Mouse (Mus musculus): ENCODE data around the gene Tbc1d19. TPM values are rescaled to one million over a fixed set of nuclear protein-coding genes. Genes with fewer than 3 reads are reported as not detected.
A peak's percentile ranks its signal among the peaks of the same experiment; 100 is the strongest.

Tbc1d19 gene
- polyA plus RNA-seq, 1 experiment from 2014 or later: 70.6 TPM

GRCm38 (mm10) chr5:53922149-53922904, 112.9 kb downstream of the Tbc1d19 start:
- WGBS: 73% methylated on average over 10 of the region's 10 CpGs
- no peak overlapping the region for H3K27ac ChIP-seq
- H3K4me3 ChIP-seq: no peak overlapping the region
- H3K27me3 ChIP-seq: no peaks in the 10 kb centered on the region
- H3K4me2 ChIP-seq (replicated peaks): no peak overlapping the region
- no peaks in the 10 kb centered on the region; the same call in 1 of the 2 replicates for H3K9me3 ChIP-seq (replicated peaks)
- no peaks in the 10 kb centered on the region for H3K4me1 ChIP-seq
- H3K9ac ChIP-seq: no peak overlapping the region
- peak; percentile 46; the same call in 1 of the 2 replicates for ATAC-seq (ENCODE audit: low FRiP score)
- H3K36me3 ChIP-seq: no peaks in the 10 kb centered on the region

DNA sequence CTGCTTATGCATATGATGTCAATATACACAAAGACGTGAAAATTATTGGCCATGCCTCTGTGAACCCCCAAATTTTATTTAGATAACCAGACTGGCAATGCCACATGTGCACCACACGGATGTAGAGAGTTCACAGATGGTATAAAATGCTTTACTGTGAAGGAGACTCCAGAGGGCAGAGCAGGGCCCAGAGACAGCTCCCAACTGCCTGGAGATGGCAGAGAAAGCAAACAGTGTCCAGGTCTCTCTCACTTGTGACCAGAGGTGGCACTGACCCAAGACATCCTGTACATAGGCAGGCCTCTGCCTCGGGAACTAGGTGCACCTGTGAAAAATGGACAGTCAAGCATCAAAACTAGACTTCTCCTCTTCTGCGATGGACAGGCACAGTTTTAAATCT, 114.6 kb downstream of the Tbc1d19 start:
- no peak for ATAC-seq (ENCODE audit: low FRiP score)
- H3K9me3 ChIP-seq (replicated peaks): no peaks in the 10 kb centered on the region; the same call in 1 of the 2 replicates
- H3K36me3 ChIP-seq: no peaks in the 10 kb centered on the region
- WGBS: 83% methylated on average over 4 of the region's 4 CpGs
- H3K4me3 ChIP-seq: no peak overlapping the region
- H3K4me1 ChIP-seq: no peaks in the 10 kb centered on the region
- H3K4me2 ChIP-seq (replicated peaks): no peak overlapping the region
- H3K27me3 ChIP-seq: no peaks in the 10 kb centered on the region
- no peak overlapping the region for H3K27ac ChIP-seq
- no peak overlapping the region for H3K9ac ChIP-seq

- Histone ChIP-seq H3K27ac (no peak overlapping the region), H3K27me3 (no peaks in the 10 kb centered on the region), H3K9me3 (replicated peaks) (no peaks in the 10 kb centered on the region), H3K36me3 (no peaks in the 10 kb centered on the region), H3K4me1 (no peaks in the 10 kb centered on the region), H3K4me2 (replicated peaks) (no peak overlapping the region), H3K9ac (no peak overlapping the region), H3K4me3 (no peak overlapping the region)
- ATAC-seq (ENCODE audit: low FRiP score): no peak
- WGBS: 87% methylated on average over 11 of the region's 11 CpGs
Observed at GRCm38 (mm10) chr5:53926301-53926855, 117.0 kb downstream of the Tbc1d19 start.

DNA sequence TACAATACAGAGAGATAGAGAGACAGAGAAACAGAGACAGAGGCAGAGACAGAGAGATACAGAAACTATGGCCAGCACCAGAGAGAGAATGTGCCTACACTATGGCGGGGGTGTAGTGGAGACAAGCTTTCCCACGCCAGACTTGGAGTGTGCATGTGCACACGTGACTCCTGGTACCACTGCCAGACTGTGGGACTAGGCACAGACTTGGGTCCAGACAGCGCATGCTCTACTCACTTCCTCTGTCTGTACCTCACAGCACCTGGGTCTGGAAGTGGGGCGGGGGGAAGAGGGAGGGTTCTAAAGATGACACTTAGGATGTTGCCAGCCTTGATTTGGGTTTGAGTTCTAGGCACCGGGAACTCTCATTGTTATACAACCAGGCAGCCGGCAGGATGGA, 118.5 kb downstream of the Tbc1d19 start:
- 86% methylated on average over 7 of the region's 7 CpGs for WGBS
- no peak for ATAC-seq (ENCODE audit: low FRiP score)
- Histone ChIP-seq H3K9me3 (replicated peaks) (no peaks in the 10 kb centered on the region), H3K27ac (no peak overlapping the region), H3K27me3 (no peaks in the 10 kb centered on the region), H3K4me3 (no peak overlapping the region), H3K9ac (no peak overlapping the region), H3K4me1 (no peaks in the 10 kb centered on the region), H3K36me3 (no peaks in the 10 kb centered on the region), H3K4me2 (replicated peaks) (no peak overlapping the region)

- 83% methylated on average over 4 of the region's 4 CpGs for WGBS
- Histone ChIP-seq H3K4me2 (replicated peaks) (no peak overlapping the region), H3K27me3 (no peaks in the 10 kb centered on the region), H3K36me3 (no peaks in the 10 kb centered on the region), H3K9me3 (replicated peaks) (no peaks in the 10 kb centered on the region), H3K4me1 (no peaks in the 10 kb centered on the region), H3K9ac (no peak overlapping the region), H3K4me3 (no peak overlapping the region), H3K27ac (no peak overlapping the region)
- ATAC-seq (ENCODE audit: low FRiP score): no peak
Observed at GRCm38 (mm10) chr5:53928537-53928936, 119.1 kb downstream of the Tbc1d19 start.

DNA sequence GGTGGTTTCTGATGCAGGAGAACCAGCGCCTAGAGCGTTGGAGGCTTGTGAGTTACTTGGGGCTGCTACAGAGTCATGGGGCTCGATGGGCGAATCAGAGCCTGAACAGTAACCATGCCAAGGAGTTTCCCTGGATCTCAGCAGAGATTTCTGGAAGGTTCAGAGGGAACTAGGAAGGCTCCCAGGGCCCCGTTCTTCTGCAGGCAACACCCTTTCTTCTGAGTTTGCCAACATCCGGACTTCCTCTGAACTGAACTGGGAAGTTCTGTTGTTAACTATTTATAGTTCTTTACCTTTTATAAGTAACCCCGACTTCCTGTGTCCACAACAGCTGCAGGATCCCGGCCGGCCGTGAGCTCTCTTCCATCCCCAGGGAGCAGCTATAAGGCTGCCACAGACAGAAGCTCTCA, 119.8 kb downstream of the Tbc1d19 start:
- no peak for ATAC-seq (ENCODE audit: low FRiP score)
- no peak overlapping the region for H3K9ac ChIP-seq
- WGBS: 79% methylated on average over 10 of the region's 10 CpGs

GRCm38 (mm10) chr5:53929814-53930213, 120.4 kb downstream of the Tbc1d19 start:
- no peaks in the 10 kb centered on the region for H3K27me3 ChIP-seq
- no peaks in the 10 kb centered on the region for H3K36me3 ChIP-seq
- no peak overlapping the region for H3K4me2 ChIP-seq (replicated peaks)
- H3K4me3 ChIP-seq: no peak overlapping the region
- H3K9ac ChIP-seq: no peak overlapping the region
- no peak overlapping the region for H3K27ac ChIP-seq
- WGBS: 87% methylated on average over 6 of the region's 6 CpGs
- no peaks in the 10 kb centered on the region for H3K9me3 ChIP-seq (replicated peaks)
- ATAC-seq (ENCODE audit: low FRiP score): no peak
- H3K4me1 ChIP-seq: no peaks in the 10 kb centered on the region

More for the DNA sequence above, 119.8 kb downstream of the Tbc1d19 start:
- Histone ChIP-seq H3K27me3 (no peaks in the 10 kb centered on the region), H3K36me3 (no peaks in the 10 kb centered on the region), H3K4me1 (no peaks in the 10 kb centered on the region), H3K4me3 (no peak overlapping the region), H3K9me3 (replicated peaks) (no peaks in the 10 kb centered on the region), H3K4me2 (replicated peaks) (no peak overlapping the region), H3K27ac (no peak overlapping the region)

- Histone ChIP-seq H3K27ac (no peak overlapping the region), H3K9ac (no peak overlapping the region), H3K4me2 (replicated peaks) (no peak overlapping the region), H3K36me3 (no peaks in the 10 kb centered on the region), H3K9me3 (replicated peaks) (no peaks in the 10 kb centered on the region), H3K27me3 (no peaks in the 10 kb centered on the region), H3K4me3 (no peak overlapping the region), H3K4me1 (no peaks in the 10 kb centered on the region)
- ATAC-seq (ENCODE audit: low FRiP score): no peak
- WGBS: 76% methylated on average over 5 of the region's 5 CpGs
Observed at GRCm38 (mm10) chr5:53931011-53931410, 121.6 kb downstream of the Tbc1d19 start.

DNA sequence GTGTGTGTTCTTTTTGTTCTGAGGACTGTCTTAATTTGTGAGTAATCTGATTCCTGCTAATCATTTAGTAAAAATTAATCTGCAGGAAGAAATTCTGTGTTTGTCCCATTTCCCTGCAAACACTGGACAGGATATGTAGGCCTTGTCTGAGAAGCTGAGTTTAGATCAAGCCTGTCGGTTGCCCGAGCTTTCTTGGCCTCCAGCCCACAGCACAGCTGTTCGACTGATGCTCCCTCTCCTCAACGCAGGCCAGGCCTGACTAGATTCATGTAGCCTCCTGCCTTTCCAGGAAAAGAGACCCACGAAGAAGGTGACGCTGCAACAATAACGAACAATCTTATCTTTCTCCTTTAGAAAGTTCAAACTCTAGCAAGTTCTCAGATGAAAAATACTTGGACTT, 124.2 kb downstream of the Tbc1d19 start:
- no peak for ATAC-seq (ENCODE audit: low FRiP score)
- Histone ChIP-seq H3K36me3 (no peaks in the 10 kb centered on the region), H3K4me1 (no peaks in the 10 kb centered on the region), H3K4me2 (replicated peaks) (no peak overlapping the region), H3K9ac (no peak overlapping the region), H3K4me3 (no peak overlapping the region), H3K9me3 (replicated peaks) (no peaks in the 10 kb centered on the region), H3K27ac (no peak overlapping the region), H3K27me3 (no peaks in the 10 kb centered on the region)
- 74% methylated on average over 7 of the region's 7 CpGs for WGBS

- H3K36me3 ChIP-seq: no peaks in the 10 kb centered on the region
- no peaks in the 10 kb centered on the region for H3K27me3 ChIP-seq
- H3K4me1 ChIP-seq: no peaks in the 10 kb centered on the region
- WGBS: 95% methylated on average over 2 of the region's 2 CpGs
- H3K27ac ChIP-seq: no peak overlapping the region
- H3K9ac ChIP-seq: no peak overlapping the region
- H3K4me2 ChIP-seq (replicated peaks): no peak overlapping the region
- H3K4me3 ChIP-seq: no peak overlapping the region
- no peak for ATAC-seq (ENCODE audit: low FRiP score)
- H3K9me3 ChIP-seq (replicated peaks): no peaks in the 10 kb centered on the region
Observed at GRCm38 (mm10) chr5:53934040-53934439, 124.6 kb downstream of the Tbc1d19 start.

GRCm38 (mm10) chr5:53934826-53935225, 125.4 kb downstream of the Tbc1d19 start:
- Histone ChIP-seq H3K4me3 (no peak overlapping the region), H3K4me1 (no peaks in the 10 kb centered on the region), H3K4me2 (replicated peaks) (no peak overlapping the region), H3K27me3 (no peaks in the 10 kb centered on the region), H3K9ac (no peak overlapping the region), H3K27ac (no peak overlapping the region), H3K9me3 (replicated peaks) (no peaks in the 10 kb centered on the region), H3K36me3 (no peaks in the 10 kb centered on the region)
- WGBS: 79% methylated on average over 1 of the region's 1 CpGs
- no peak for ATAC-seq (ENCODE audit: low FRiP score)

DNA sequence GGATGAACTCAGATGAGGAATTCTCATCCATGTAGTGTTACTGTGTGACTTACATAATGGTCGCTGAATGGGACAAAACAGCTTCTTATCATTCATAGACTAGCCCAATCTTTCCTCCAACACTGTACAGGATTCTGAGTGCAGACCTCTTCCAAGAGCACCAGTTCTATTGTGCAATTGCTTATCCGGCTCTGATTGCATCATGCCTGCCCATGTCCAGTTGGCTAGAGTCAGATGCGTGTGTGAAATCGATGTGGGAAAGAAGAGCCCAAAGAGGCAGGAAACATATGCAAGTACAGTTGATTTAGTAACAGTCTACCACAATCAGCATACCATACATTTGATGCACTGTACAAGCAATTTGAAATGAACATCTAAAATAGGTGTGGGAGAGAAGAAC, 127.8 kb downstream of the Tbc1d19 start:
- Histone ChIP-seq H3K4me3 (no peak overlapping the region), H3K27me3 (no peaks in the 10 kb centered on the region), H3K36me3 (no peaks in the 10 kb centered on the region), H3K27ac (no peak overlapping the region), H3K4me1 (no peaks in the 10 kb centered on the region), H3K9ac (no peak overlapping the region), H3K4me2 (replicated peaks) (no peak overlapping the region), H3K9me3 (replicated peaks) (no peaks in the 10 kb centered on the region)
- no peak for ATAC-seq (ENCODE audit: low FRiP score)
- WGBS: 91% methylated on average over 4 of the region's 4 CpGs

DNA sequence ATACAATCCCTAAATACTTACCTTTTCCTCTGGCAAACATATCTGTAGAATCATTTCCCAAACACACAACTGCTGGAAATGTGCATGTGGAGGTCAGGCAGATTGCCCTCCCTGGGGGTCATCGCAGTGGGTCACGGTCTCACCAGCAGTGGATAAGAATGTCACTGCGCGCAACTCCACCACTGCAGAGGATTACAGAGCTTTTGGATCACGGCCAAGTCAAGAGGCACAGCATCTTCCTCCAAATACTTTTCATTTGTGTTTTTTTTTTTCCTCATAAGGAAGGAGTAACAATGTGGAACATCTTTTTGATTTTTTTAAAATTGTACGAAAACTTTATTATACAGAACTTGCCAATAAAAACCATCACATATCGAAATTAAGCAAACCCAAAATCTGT, 129.6 kb downstream of the Tbc1d19 start:
- Histone ChIP-seq H3K4me1 (no peaks in the 10 kb centered on the region), H3K9me3 (replicated peaks) (no peaks in the 10 kb centered on the region), H3K4me3 (no peak overlapping the region), H3K4me2 (replicated peaks) (no peak overlapping the region), H3K36me3 (no peaks in the 10 kb centered on the region), H3K27me3 (no peaks in the 10 kb centered on the region), H3K9ac (no peak overlapping the region), H3K27ac (no peak overlapping the region)
- 90% methylated on average over 7 of the region's 7 CpGs for WGBS
- ATAC-seq (ENCODE audit: low FRiP score): no peak

Measured in hindbrain, embryonic 12.5 days (tissue).